Mouse (Mus musculus): ENCODE measurements around the gene Dld.

- TF ChIP-seq CTCF (IDR thresholded peaks at IDR 0.05; ENCODE audit: control insufficient read depth, insufficient read depth, insufficient replicate concordance, low read depth, low read length) (no peak), POLR2A (IDR thresholded peaks at IDR 0.05; ENCODE audit: control insufficient read depth, low read depth, low read length) (no peak)
Observed at GRCm38 (mm10) chr12:31367721-31368120, 16.5 kb upstream of the Dld start.
